ENCODE assay signal across 9 mouse cellular contexts in genomic region chr14:30429606-30430005, GRCm38 (mm10). TPM values are rescaled to one million over a fixed set of nuclear protein-coding genes. Genes with fewer than 3 reads are reported as not detected.
DNase-seq lines count a peak whose midpoint lies in the region; ATAC-seq and TF ChIP-seq lines count a peak whose summit lies in the region.
"Had no signal": no experiment of that assay in that cellular context is flagged by ENCODE, and none has a peak within 500 bp of the region (broad histone marks: within the 10 kb centered on the region; RNA-seq: fewer than 3 reads in every experiment).

No protein-coding gene starts in this region.

- H3K27ac ChIP-seq in lung, embryonic 14.5 days (ENCODE audit: low read depth) = no peak overlapping the region
- H3K27ac ChIP-seq in liver, embryonic 15.5 days (replicated peaks) = no peak overlapping the region

- H3K4me1 ChIP-seq in lung, embryonic 14.5 days (ENCODE audit: insufficient read depth) = no peaks in the 10 kb centered on the region
- H3K4me1 ChIP-seq in liver, embryonic 15.5 days (replicated peaks) = peaks cover 5% of the 10 kb centered on the region

- H3K27me3 ChIP-seq in lung, embryonic 14.5 days (ENCODE audit: insufficient read depth, low read length) = no peaks in the 10 kb centered on the region
- H3K27me3 ChIP-seq in liver, embryonic 15.5 days = no peaks in the 10 kb centered on the region

- H3K9ac ChIP-seq in lung, embryonic 14.5 days = no peak overlapping the region
- no peak overlapping the region for H3K9ac ChIP-seq in liver, embryonic 15.5 days

- H3K4me2 ChIP-seq in lung, embryonic 14.5 days = 0 out of 2 replicates have a peak overlapping the region, but pooled peaks have one; percentile 23
- H3K4me2 ChIP-seq in liver, embryonic 15.5 days = peak overlapping the region; percentile 20; the same call in 1 of the 2 replicates

- H3K36me3 ChIP-seq in lung, embryonic 14.5 days (ENCODE audit: insufficient read depth) = no peaks in the 10 kb centered on the region
- H3K36me3 ChIP-seq in liver, embryonic 15.5 days (replicated peaks) = no peaks in the 10 kb centered on the region

- no peak for TF ChIP-seq CTCF in lung, embryonic 14.5 days (IDR thresholded peaks at IDR 0.05; ENCODE audit: low read depth)

- no peak for ATAC-seq in lung, embryonic 14.5 days (ENCODE audit: insufficient read depth)
- no peak for ATAC-seq in liver, embryonic 15.5 days (ENCODE audit: insufficient read depth)

- no peak overlapping the region for H3K4me3 ChIP-seq in lung, embryonic 14.5 days (ENCODE audit: low read depth, low read length)
- H3K4me3 ChIP-seq in liver, embryonic 15.5 days (replicated peaks) = no peak overlapping the region

- peak; percentile 28 to 46 for DNase-seq in cerebellum, postnatal 14 days
- DNase-seq in cerebellum, adult 18-20 months = no peak
- no peak for DNase-seq in lung, embryonic 14.5 days
- no peak for DNase-seq in lung, postnatal 25 days (ENCODE audit: low spot score)
- DNase-seq in ZHBTc4 (ENCODE audit: low read depth, low spot score) = peak; percentile 67
- no peak for DNase-seq in spleen, postnatal 36 days (ENCODE audit: low spot score in 2 of 2)
- DNase-seq in frontal cortex, postnatal 14 days (ENCODE audit: low spot score in 2 of 2) = no peak
- DNase-seq: cerebellum, adult 2 months had no signal

- WGBS in lung, embryonic 14.5 days = 54% methylated on average over 9 of the region's 9 CpGs
- WGBS in liver, embryonic 15.5 days (ENCODE audit: insufficient replicate concordance) = 50% methylated on average over 9 of the region's 9 CpGs

- no peaks in the 10 kb centered on the region for H3K9me3 ChIP-seq in lung, embryonic 14.5 days (ENCODE audit: low read depth, low read length)
- H3K9me3 ChIP-seq in liver, embryonic 15.5 days (replicated peaks) = no peaks in the 10 kb centered on the region

RNA-seq across cellular contexts. Expression of gene Dcp1a, which starts 49.7 kb away (rescaled TPM):
- polyA plus RNA-seq in lung, embryonic 14.5 days (2014; fragmentation: Nextera tagmentation; extraction: Ambion mirVana) = 34.4 and 35.0 TPM in 2 replicates
- polyA plus RNA-seq in liver, embryonic 15.5 days (2015; fragmentation: Nextera tagmentation; extraction: Ambion mirVana) = 7.7 and 8.9 TPM in 2 replicates

Comparison
In these comparisons a context has a peak if more than half of its experiments do, and no peak if none do; other contexts are left out.
1. DNase-seq: peak in cerebellum, postnatal 14 days (2 of 2) and ZHBTc4 (single experiment); none in cerebellum, adult 18-20 months (0 of 2), lung, embryonic 14.5 days (single experiment), lung, postnatal 25 days (single experiment), spleen, postnatal 36 days (0 of 2) and frontal cortex, postnatal 14 days (0 of 2).